Mouse (Mus musculus) kidney, adult 18-20 months (tissue): Measurements from ENCODE around the gene Zfp53.

Experiments
- DNase-seq: peaks from one replicate; pipeline ENCODE4 v3.0.0; 2021

Zfp53 gene

GRCm38 (mm10) chr17:21530645-21531330, 42.0 kb downstream of the Zfp53 start:
- no peak for DNase-seq

- DNase-seq = no peak
Observed at GRCm38 (mm10) chr17:21531621-21532020, 42.8 kb downstream of the Zfp53 start.

- peak; percentile 84 for DNase-seq
Observed at GRCm38 (mm10) chr17:21532101-21532951, 43.5 kb downstream of the Zfp53 start.

GRCm38 (mm10) chr17:21533961-21534360, 45.2 kb downstream of the Zfp53 start:
- DNase-seq = no peak

- peak; percentile 23 for DNase-seq
Observed at GRCm38 (mm10) chr17:21534460-21535095, 45.8 kb downstream of the Zfp53 start.

GRCm38 (mm10) chr17:21535096-21536001, 46.6 kb downstream of the Zfp53 start, which contains the start of gene Zfp52:
Zfp52 (plus strand) TSS chr17:21535539.
- peak; percentile 73 for DNase-seq

GRCm38 (mm10) chr17:21536096-21536495, 47.3 kb downstream of the Zfp53 start:
- DNase-seq = no peak

GRCm38 (mm10) chr17:21536676-21537075, 47.9 kb downstream of the Zfp53 start:
- no peak for DNase-seq

GRCm38 (mm10) chr17:21557831-21558230, 69.0 kb downstream of the Zfp53 start:
- no peak for DNase-seq
